Mouse (Mus musculus) urinary bladder, postnatal 25 days (tissue): ENCODE measurements around the gene Gm8122.
A peak's percentile ranks its signal among the peaks of the same experiment; 100 is the strongest.
"Not testable (repeated sequence)": the region's sequence is repeated elsewhere in the genome, so short reads cannot be mapped to it uniquely, and the experiment has no call there.

Experiments
- DNase-seq: peaks from one replicate; pipeline ENCODE4 v3.0.0; 2022; ENCODE audit warnings: low spot score

Gm8122 gene

GRCm38 (mm10) chr14:43235204-43235603 lies at the start of gene Gm8122:
Gm8122 (minus strand) TSS chr14:43235304.
- not testable (repeated sequence) for DNase-seq

- peak; percentile 33 for DNase-seq
These were observed 43.6 kb upstream of the Gm8122 start for GRCm38 (mm10) chr14:43278681-43279080.

GRCm38 (mm10) chr14:43278146-43278545 lies 43.0 kb upstream of the Gm8122 start:
- DNase-seq: peak; percentile 7

- DNase-seq: not testable (repeated sequence)
These were observed 42.4 kb upstream of the Gm8122 start for GRCm38 (mm10) chr14:43277468-43277867.

- DNase-seq: not testable (repeated sequence)
These were observed 40.6 kb upstream of the Gm8122 start for GRCm38 (mm10) chr14:43275752-43276151.

- not testable (repeated sequence) for DNase-seq
These were observed 39.9 kb upstream of the Gm8122 start, which contains the start of gene Gm9732 for GRCm38 (mm10) chr14:43274986-43275511. Gm9732 (plus strand) TSS chr14:43275036.

GRCm38 (mm10) chr14:43273161-43273560 lies 38.1 kb upstream of the Gm8122 start:
- DNase-seq: not testable (repeated sequence)

- not testable (repeated sequence) for DNase-seq
These were observed 34.1 kb upstream of the Gm8122 start for GRCm38 (mm10) chr14:43269211-43269610.

- DNase-seq: not testable (repeated sequence)
These were observed 33.5 kb upstream of the Gm8122 start for GRCm38 (mm10) chr14:43268521-43269084.

- DNase-seq: not testable (repeated sequence)
These were observed 28.3 kb upstream of the Gm8122 start for GRCm38 (mm10) chr14:43263421-43263820.

GRCm38 (mm10) chr14:43258349-43258748 lies 23.2 kb upstream of the Gm8122 start, which contains the start of gene Gm8126:
Gm8126 (plus strand) TSS chr14:43258649.
- DNase-seq: not testable (repeated sequence)

- not testable (repeated sequence) for DNase-seq
These were observed 21.4 kb upstream of the Gm8122 start for GRCm38 (mm10) chr14:43256511-43256910.

GRCm38 (mm10) chr14:43250549-43251253 lies 15.6 kb upstream of the Gm8122 start:
- DNase-seq: not testable (repeated sequence)

GRCm38 (mm10) chr14:43249611-43250170 lies 14.6 kb upstream of the Gm8122 start:
- not testable (repeated sequence) for DNase-seq

- DNase-seq: not testable (repeated sequence)
These were observed 2.7 kb upstream of the Gm8122 start for GRCm38 (mm10) chr14:43237769-43238168.
